Mouse (Mus musculus) myocyte (in vitro differentiated cells): ENCODE measurements around the gene Ahrr. TPM values are rescaled to one million over a fixed set of nuclear protein-coding genes. Genes with fewer than 3 reads are reported as not detected.
A peak's percentile ranks its signal among the peaks of the same experiment; 100 is the strongest.

ENCODE experiments used
- H3K27me3 ChIP-seq: one replicate; pipeline ENCODE4 v1.6.1; 2011; ENCODE audit not compliant: control insufficient read depth, insufficient read depth, insufficient read length
- H3K36me3 ChIP-seq: one replicate; pipeline ENCODE4 v1.6.1; 2011; ENCODE audit not compliant: control insufficient read depth, insufficient read depth
- H3K4me2 ChIP-seq: one replicate; pipeline ENCODE4 v1.6.1; 2011; ENCODE audit warnings: low read depth, control low read depth
- H3K4me3 ChIP-seq: one replicate; pipeline ENCODE4 v1.5.1; 2011; ENCODE audit warnings: mild to moderate bottlenecking, control low read depth, moderate library complexity
- H3K79me2 ChIP-seq: one replicate; pipeline ENCODE4 v1.6.1; 2011; ENCODE audit not compliant: control insufficient read depth, insufficient read depth
- H3ac ChIP-seq: one replicate; pipeline ENCODE4 v1.6.1; 2011; ENCODE audit not compliant: control insufficient read depth, insufficient read length
- CEBPB ChIP-seq: IDR thresholded peaks from 2 replicates; pipeline ENCODE4 v1.6.1; 2011; ENCODE audit warnings: mild to moderate bottlenecking, moderate library complexity; ENCODE audit not compliant: poor library complexity, insufficient read depth, severe bottlenecking
- E2F4 ChIP-seq: IDR thresholded peaks from one replicate; pipeline ENCODE4 v1.6.1; 2011; ENCODE audit warnings: mild to moderate bottlenecking, control low read depth, moderate library complexity; ENCODE audit not compliant: insufficient read depth
- MAX ChIP-seq: IDR thresholded peaks from one replicate; pipeline ENCODE4 v1.6.1; 2011; ENCODE audit warnings: low read depth, mild to moderate bottlenecking, control low read depth
- MYOD1 ChIP-seq, 3 experiments: IDR thresholded peaks; one replicate each; pipeline ENCODE4 v1.6.1; 2011; ENCODE audit warnings: control low read depth in 2 of 3, low read depth in 2 of 3, mild to moderate bottlenecking in 2 of 3, moderate library complexity in 1 of 3; ENCODE audit not compliant: insufficient read length in 2 of 3, control insufficient read depth in 1 of 3
- MYOG ChIP-seq, 3 experiments: IDR thresholded peaks; one replicate each; pipeline ENCODE4 v1.6.1; 2011; ENCODE audit warnings: control low read depth in 2 of 3, low read depth in 2 of 3, mild to moderate bottlenecking in 2 of 3; ENCODE audit not compliant: insufficient read length in 2 of 3, control insufficient read depth in 1 of 3, insufficient read depth in 1 of 3
- POLR2A ChIP-seq: IDR thresholded peaks from one replicate; pipeline ENCODE4 v1.6.1; 2011; ENCODE audit warnings: low read depth, mild to moderate bottlenecking, control low read depth, moderate library complexity; ENCODE audit not compliant: insufficient read length
- POLR2AphosphoS2 ChIP-seq: IDR thresholded peaks from one replicate; pipeline ENCODE4 v1.6.1; 2011; ENCODE audit warnings: low read depth, control low read depth; ENCODE audit not compliant: insufficient read length
- REST ChIP-seq: IDR thresholded peaks from one replicate; pipeline ENCODE4 v1.6.1; 2011; ENCODE audit warnings: mild to moderate bottlenecking, control low read depth, moderate library complexity; ENCODE audit not compliant: insufficient read depth, insufficient read length
- SRF ChIP-seq: IDR thresholded peaks from one replicate; pipeline ENCODE4 v1.6.1; 2011; ENCODE audit warnings: low read depth; ENCODE audit not compliant: control insufficient read depth, insufficient read length
- TCF12 ChIP-seq: IDR thresholded peaks from one replicate; pipeline ENCODE4 v1.6.1; 2011; ENCODE audit warnings: mild to moderate bottlenecking, control low read depth; ENCODE audit not compliant: poor library complexity, insufficient read depth, severe bottlenecking
- TCF3 ChIP-seq: IDR thresholded peaks from one replicate; pipeline ENCODE4 v1.6.1; 2011; ENCODE audit warnings: low read depth, control low read depth; ENCODE audit not compliant: insufficient read length
- USF1 ChIP-seq: IDR thresholded peaks from one replicate; pipeline ENCODE4 v1.6.1; 2011; ENCODE audit warnings: low read depth, mild to moderate bottlenecking, control low read depth, moderate library complexity
- polyA plus RNA-seq: library from polyadenylated mRNA; unstranded; fragments of >200 nt; fragmentation: generic; extraction: Trizol; gene quantifications from one replicate; pipeline ENCODE4 v1.2.1, GENCODE M21; 2012; ENCODE audit warnings: missing spikeins

Gene Ahrr
- polyA plus RNA-seq, 1 experiment, result 0.19 TPM

- peak overlapping the region; percentile 92 for H3K4me3 ChIP-seq
- H3K27me3 ChIP-seq, result no peaks in the 10 kb centered on the region
- H3ac ChIP-seq, result peak overlapping the region; percentile 71
- no peaks in the 10 kb centered on the region for H3K36me3 ChIP-seq
- no peak for TF ChIP-seq MAX
- no peak for TF ChIP-seq POLR2A
- TF ChIP-seq SRF, result no peak
- no peak for TF ChIP-seq TCF12
- no peak for TF ChIP-seq MYOG (IDR thresholded peaks at IDR 0.05; ENCODE audit: control insufficient read depth in 1 of 3, insufficient read depth in 1 of 3, insufficient read length in 2 of 3, low read depth in 2 of 3)
- TF ChIP-seq CEBPB, result no peak
- no peak for TF ChIP-seq E2F4
- TF ChIP-seq MYOD1 (IDR thresholded peaks at IDR 0.05; ENCODE audit: control insufficient read depth in 1 of 3, insufficient read length in 2 of 3, low read depth in 2 of 3), result no peak
- TF ChIP-seq TCF3, result no peak
- no peak for TF ChIP-seq REST
- no peak for TF ChIP-seq POLR2AphosphoS2
- TF ChIP-seq USF1, result no peak
- H3K79me2 ChIP-seq, result peaks cover 7% of the 10 kb centered on the region
- peak overlapping the region; percentile 93 for H3K4me2 ChIP-seq
These were observed 83.2 kb downstream of the Ahrr start for GRCm38 (mm10) chr13:74208986-74209345.

- peaks cover 7% of the 10 kb centered on the region for H3K79me2 ChIP-seq
- no peaks in the 10 kb centered on the region for H3K36me3 ChIP-seq
- TF ChIP-seq POLR2A (peak; percentile 99), POLR2AphosphoS2 (peak; percentile 96), MAX (no peak)
- peak within 1 kb of the TSS; percentile 92 for H3K4me3 ChIP-seq
- peak within 1 kb of the TSS; percentile 93 for H3K4me2 ChIP-seq
- peak within 1 kb of the TSS; percentile 71 for H3ac ChIP-seq
- H3K27me3 ChIP-seq, result no peaks in the 10 kb centered on the region
These were observed 83.7 kb downstream of the Ahrr start, which contains the start of gene Exoc3 for GRCm38 (mm10) chr13:74208317-74208985. TSS of gene Exoc3 (minus strand) at chr13:74208732.

GRCm38 (mm10) chr13:74196451-74196850, 95.7 kb downstream of the Ahrr start:
- Histone ChIP-seq H3K79me2 (no peaks in the 10 kb centered on the region), H3K4me3 (no peak overlapping the region), H3K27me3 (no peaks in the 10 kb centered on the region), H3K36me3 (peaks cover 21% of the 10 kb centered on the region), H3ac (no peak overlapping the region), H3K4me2 (no peak overlapping the region)
- no peak for TF ChIP-seq POLR2AphosphoS2
- no peak for TF ChIP-seq MYOG (IDR thresholded peaks at IDR 0.05; ENCODE audit: control insufficient read depth in 1 of 3, insufficient read depth in 1 of 3, insufficient read length in 2 of 3, low read depth in 2 of 3)
- no peak for TF ChIP-seq MAX
- no peak for TF ChIP-seq E2F4
- no peak for TF ChIP-seq SRF
- no peak for TF ChIP-seq MYOD1 (IDR thresholded peaks at IDR 0.05; ENCODE audit: control insufficient read depth in 1 of 3, insufficient read length in 2 of 3, low read depth in 2 of 3)
- TF ChIP-seq TCF3, result no peak
- no peak for TF ChIP-seq CEBPB
- TF ChIP-seq REST, result no peak
- no peak for TF ChIP-seq USF1
- TF ChIP-seq TCF12, result no peak
- no peak for TF ChIP-seq POLR2A

- Histone ChIP-seq H3K4me2 (no peak overlapping the region), H3ac (no peak overlapping the region), H3K79me2 (no peaks in the 10 kb centered on the region), H3K36me3 (peaks cover 11% of the 10 kb centered on the region), H3K27me3 (no peaks in the 10 kb centered on the region), H3K4me3 (no peak overlapping the region)
- no peak for TF ChIP-seq MYOD1 (IDR thresholded peaks at IDR 0.05; ENCODE audit: control insufficient read depth in 1 of 3, insufficient read length in 2 of 3, low read depth in 2 of 3)
- TF ChIP-seq POLR2A, result no peak
- no peak for TF ChIP-seq MYOG (IDR thresholded peaks at IDR 0.05; ENCODE audit: control insufficient read depth in 1 of 3, insufficient read depth in 1 of 3, insufficient read length in 2 of 3, low read depth in 2 of 3)
- no peak for TF ChIP-seq MAX
- TF ChIP-seq SRF, result no peak
- no peak for TF ChIP-seq USF1
- no peak for TF ChIP-seq E2F4
- TF ChIP-seq TCF12, result no peak
- TF ChIP-seq REST, result no peak
- TF ChIP-seq POLR2AphosphoS2, result no peak
- TF ChIP-seq CEBPB, result no peak
- TF ChIP-seq TCF3, result no peak
These were observed 99.5 kb downstream of the Ahrr start for GRCm38 (mm10) chr13:74192613-74193012.

GRCm38 (mm10) chr13:74183011-74183695, 109.0 kb downstream of the Ahrr start:
- H3K36me3 ChIP-seq, result peaks cover 14% of the 10 kb centered on the region
- H3K4me3 ChIP-seq, result no peak overlapping the region
- H3K4me2 ChIP-seq, result no peak overlapping the region
- TF ChIP-seq MYOD1 (IDR thresholded peaks at IDR 0.05; ENCODE audit: control insufficient read depth in 1 of 3, insufficient read length in 2 of 3, low read depth in 2 of 3) (no peak), USF1 (no peak), CEBPB (no peak), POLR2AphosphoS2 (no peak), MYOG (IDR thresholded peaks at IDR 0.05; ENCODE audit: control insufficient read depth in 1 of 3, insufficient read depth in 1 of 3, insufficient read length in 2 of 3, low read depth in 2 of 3) (no peak), SRF (no peak), TCF3 (no peak), TCF12 (no peak)
- H3K79me2 ChIP-seq, result no peaks in the 10 kb centered on the region
- no peak overlapping the region for H3ac ChIP-seq
- H3K27me3 ChIP-seq, result no peaks in the 10 kb centered on the region
